Mouse (Mus musculus): ENCODE data around the gene Fkbp5. TPM values are rescaled to one million over a fixed set of nuclear protein-coding genes. Genes with fewer than 3 reads are reported as not detected.

Fkbp5 gene
- polyA plus RNA-seq, 1 experiment from 2014 or later = 12.8 TPM

GRCm38 (mm10) chr17:28522623-28523354 is 5.5 kb upstream of the Fkbp5 start:
- DNase-seq (ENCODE audit: low spot score) = peak; percentile 94
- Histone ChIP-seq H3K27me3 (ENCODE audit: control insufficient read depth, insufficient read depth, low read length) (no peaks in the 10 kb centered on the region; the same call in 1 of the 2 replicates), H3K9ac (replicated peaks; ENCODE audit: low read length) (peak overlapping the region; percentile 64), H3K9me3 (replicated peaks; ENCODE audit: control insufficient read depth, low read length) (no peaks in the 10 kb centered on the region), H3K4me1 (ENCODE audit: control insufficient read depth, insufficient read depth, low read length) (peaks cover 6% of the 10 kb centered on the region; the same call in 1 of the 2 replicates), H3K27ac (replicated peaks; ENCODE audit: low read depth, low read length) (peak overlapping the region; percentile 75), H3K4me2 (ENCODE audit: low read depth, low read length) (peak overlapping the region; percentile 74), H3K4me3 (ENCODE audit: low read depth, low read length) (peak overlapping the region; percentile 51), H3K36me3 (replicated peaks; ENCODE audit: control insufficient read depth, insufficient read depth, low read depth, low read length) (no peaks in the 10 kb centered on the region)
- under 1% methylated on average over 50 of the region's 66 CpGs for WGBS
- peak; percentile 74 for ATAC-seq (replicated peaks; ENCODE audit: insufficient number of reproducible peaks, low FRiP score, low TSS enrichment, low read depth)

- Histone ChIP-seq H3K9ac (replicated peaks; ENCODE audit: low read length) (no peak overlapping the region), H3K4me1 (ENCODE audit: control insufficient read depth, insufficient read depth, low read length) (peaks cover 4% of the 10 kb centered on the region; the same call in 1 of the 2 replicates), H3K36me3 (replicated peaks; ENCODE audit: control insufficient read depth, insufficient read depth, low read depth, low read length) (no peaks in the 10 kb centered on the region), H3K4me3 (ENCODE audit: low read depth, low read length) (peak overlapping the region; percentile 51), H3K9me3 (replicated peaks; ENCODE audit: control insufficient read depth, low read length) (no peaks in the 10 kb centered on the region), H3K4me2 (ENCODE audit: low read depth, low read length) (no peak overlapping the region; the same call in 1 of the 2 replicates), H3K27ac (replicated peaks; ENCODE audit: low read depth, low read length) (no peak overlapping the region), H3K27me3 (ENCODE audit: control insufficient read depth, insufficient read depth, low read length) (no peaks in the 10 kb centered on the region; the same call in 1 of the 2 replicates)
- no peak for DNase-seq (ENCODE audit: low spot score)
- WGBS = 37% methylated on average over 6 of the region's 6 CpGs
- no peak for ATAC-seq (replicated peaks; ENCODE audit: insufficient number of reproducible peaks, low FRiP score, low TSS enrichment, low read depth)
Measured at GRCm38 (mm10) chr17:28521920-28522319, 4.6 kb upstream of the Fkbp5 start.

DNA sequence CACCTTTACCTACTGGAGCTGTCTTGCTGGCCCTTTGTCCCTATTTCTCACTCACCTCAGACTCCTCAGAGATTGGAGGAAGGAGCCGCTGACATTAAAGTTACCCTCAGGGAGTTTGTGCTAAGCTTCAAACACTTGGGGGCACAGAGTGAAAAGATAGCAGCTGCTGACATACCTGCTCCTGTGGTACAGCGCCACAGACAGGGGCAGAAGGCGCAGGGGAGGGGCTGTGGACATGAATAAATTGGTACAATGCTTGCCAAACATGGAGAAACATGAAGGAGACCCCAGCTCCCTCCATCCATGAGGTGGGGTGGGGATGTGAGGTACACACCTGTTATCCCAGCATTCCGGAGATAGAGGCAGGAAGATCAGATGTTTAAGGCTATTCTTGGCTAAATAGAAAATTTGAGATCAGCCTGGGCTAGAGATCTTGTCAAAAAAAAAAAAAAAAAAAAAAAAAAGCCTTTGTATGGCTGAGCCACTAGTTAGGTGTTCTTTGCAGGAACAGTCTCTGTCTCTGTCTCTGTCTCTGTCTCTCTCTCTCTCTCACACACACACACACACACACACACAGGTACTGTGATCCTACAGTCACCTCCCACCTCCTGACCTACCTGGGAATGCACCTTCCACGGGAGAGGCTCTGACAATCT is 3.9 kb upstream of the Fkbp5 start:
- ATAC-seq (replicated peaks; ENCODE audit: insufficient number of reproducible peaks, low FRiP score, low TSS enrichment, low read depth) (no peak), DNase-seq (ENCODE audit: low spot score) (no peak)
- H3K36me3 ChIP-seq (replicated peaks; ENCODE audit: control insufficient read depth, insufficient read depth, low read depth, low read length) = no peaks in the 10 kb centered on the region
- H3K9ac ChIP-seq (replicated peaks; ENCODE audit: low read length) = no peak overlapping the region
- H3K9me3 ChIP-seq (replicated peaks; ENCODE audit: control insufficient read depth, low read length) = no peaks in the 10 kb centered on the region
- WGBS = 63% methylated on average over 5 of the region's 5 CpGs
- no peaks in the 10 kb centered on the region; the same call in 1 of the 2 replicates for H3K27me3 ChIP-seq (ENCODE audit: control insufficient read depth, insufficient read depth, low read length)
- H3K4me1 ChIP-seq (ENCODE audit: control insufficient read depth, insufficient read depth, low read length) = peaks cover 4% of the 10 kb centered on the region; the same call in 1 of the 2 replicates
- no peak overlapping the region for H3K4me3 ChIP-seq (ENCODE audit: low read depth, low read length)
- H3K27ac ChIP-seq (replicated peaks; ENCODE audit: low read depth, low read length) = no peak overlapping the region
- H3K4me2 ChIP-seq (ENCODE audit: low read depth, low read length) = no peak overlapping the region

GRCm38 (mm10) chr17:28520561-28520960 is 3.2 kb upstream of the Fkbp5 start:
- Histone ChIP-seq H3K4me1 (ENCODE audit: control insufficient read depth, insufficient read depth, low read length) (peaks cover 4% of the 10 kb centered on the region; the same call in 1 of the 2 replicates), H3K4me2 (ENCODE audit: low read depth, low read length) (no peak overlapping the region), H3K36me3 (replicated peaks; ENCODE audit: control insufficient read depth, insufficient read depth, low read depth, low read length) (no peaks in the 10 kb centered on the region), H3K9ac (replicated peaks; ENCODE audit: low read length) (no peak overlapping the region), H3K27me3 (ENCODE audit: control insufficient read depth, insufficient read depth, low read length) (no peaks in the 10 kb centered on the region; the same call in 1 of the 2 replicates), H3K9me3 (replicated peaks; ENCODE audit: control insufficient read depth, low read length) (no peaks in the 10 kb centered on the region), H3K4me3 (ENCODE audit: low read depth, low read length) (no peak overlapping the region), H3K27ac (replicated peaks; ENCODE audit: low read depth, low read length) (no peak overlapping the region)
- 81% methylated on average over 4 of the region's 4 CpGs for WGBS
- ATAC-seq (replicated peaks; ENCODE audit: insufficient number of reproducible peaks, low FRiP score, low TSS enrichment, low read depth) = no peak
- DNase-seq (ENCODE audit: low spot score) = no peak

GRCm38 (mm10) chr17:28519827-28520226 is 2.5 kb upstream of the Fkbp5 start:
- DNase-seq (ENCODE audit: low spot score) (no peak), ATAC-seq (replicated peaks; ENCODE audit: insufficient number of reproducible peaks, low FRiP score, low TSS enrichment, low read depth) (no peak)
- Histone ChIP-seq H3K27ac (replicated peaks; ENCODE audit: low read depth, low read length) (no peak overlapping the region), H3K27me3 (ENCODE audit: control insufficient read depth, insufficient read depth, low read length) (no peaks in the 10 kb centered on the region; the same call in 1 of the 2 replicates), H3K4me1 (ENCODE audit: control insufficient read depth, insufficient read depth, low read length) (peaks cover 4% of the 10 kb centered on the region; the same call in 1 of the 2 replicates), H3K9me3 (replicated peaks; ENCODE audit: control insufficient read depth, low read length) (no peaks in the 10 kb centered on the region), H3K9ac (replicated peaks; ENCODE audit: low read length) (no peak overlapping the region), H3K4me3 (ENCODE audit: low read depth, low read length) (no peak overlapping the region), H3K4me2 (ENCODE audit: low read depth, low read length) (no peak overlapping the region), H3K36me3 (replicated peaks; ENCODE audit: control insufficient read depth, insufficient read depth, low read depth, low read length) (no peaks in the 10 kb centered on the region)
- WGBS = 89% methylated on average over 3 of the region's 3 CpGs

GRCm38 (mm10) chr17:28518615-28519071 is 1.3 kb upstream of the Fkbp5 start:
- Histone ChIP-seq H3K27ac (replicated peaks; ENCODE audit: low read depth, low read length) (no peak overlapping the region), H3K4me1 (ENCODE audit: control insufficient read depth, insufficient read depth, low read length) (peaks cover 4% of the 10 kb centered on the region; the same call in 1 of the 2 replicates)
- WGBS = 26% methylated on average over 8 of the region's 8 CpGs

GRCm38 (mm10) chr17:28517956-28518614 is 758 bp upstream of the Fkbp5 start:
- ATAC-seq (replicated peaks; ENCODE audit: insufficient number of reproducible peaks, low FRiP score, low TSS enrichment, low read depth) (peak; percentile 44), DNase-seq (ENCODE audit: low spot score) (peak; percentile 36)
- Histone ChIP-seq H3K4me2 (ENCODE audit: low read depth, low read length) (peak overlapping the region; percentile 94), H3K4me1 (ENCODE audit: control insufficient read depth, insufficient read depth, low read length) (peaks cover 4% of the 10 kb centered on the region; the same call in 1 of the 2 replicates), H3K27ac (replicated peaks; ENCODE audit: low read depth, low read length) (no peak overlapping the region; the same call in 1 of the 2 replicates), H3K9me3 (replicated peaks; ENCODE audit: control insufficient read depth, low read length) (no peaks in the 10 kb centered on the region), H3K4me3 (ENCODE audit: low read depth, low read length) (peak overlapping the region; percentile 45), H3K36me3 (replicated peaks; ENCODE audit: control insufficient read depth, insufficient read depth, low read depth, low read length) (no peaks in the 10 kb centered on the region), H3K9ac (replicated peaks; ENCODE audit: low read length) (peak overlapping the region; percentile 67), H3K27me3 (ENCODE audit: control insufficient read depth, insufficient read depth, low read length) (no peaks in the 10 kb centered on the region; the same call in 1 of the 2 replicates)
- under 1% methylated on average over 39 of the region's 46 CpGs for WGBS

More at GRCm38 (mm10) chr17:28518615-28519071, 1.3 kb upstream of the Fkbp5 start:
- peak overlapping the region; percentile 45; the same call in 1 of the 2 replicates for H3K4me3 ChIP-seq (ENCODE audit: low read depth, low read length)
- no peak for DNase-seq (ENCODE audit: low spot score)
- no peaks in the 10 kb centered on the region for H3K9me3 ChIP-seq (replicated peaks; ENCODE audit: control insufficient read depth, low read length)
- H3K4me2 ChIP-seq (ENCODE audit: low read depth, low read length) = peak overlapping the region; percentile 94
- H3K9ac ChIP-seq (replicated peaks; ENCODE audit: low read length) = peak overlapping the region; percentile 67
- H3K27me3 ChIP-seq (ENCODE audit: control insufficient read depth, insufficient read depth, low read length) = no peaks in the 10 kb centered on the region; the same call in 1 of the 2 replicates
- no peaks in the 10 kb centered on the region for H3K36me3 ChIP-seq (replicated peaks; ENCODE audit: control insufficient read depth, insufficient read depth, low read depth, low read length)
- ATAC-seq (replicated peaks; ENCODE audit: insufficient number of reproducible peaks, low FRiP score, low TSS enrichment, low read depth) = no peak

All from embryonic facial prominence, embryonic 11.5 days (tissue).